Mouse (Mus musculus) MEL (cell line): Measurements from ENCODE around the gene Ankub1.

ENCODE experiments used
- BHLHE40 ChIP-seq: IDR thresholded peaks from 2 replicates; pipeline ENCODE4 v1.6.1; 2012; ENCODE audit warnings: low read depth, mild to moderate bottlenecking, inconsistent platforms, low read length, improper control_type of control experiment, borderline replicate concordance
- CTCF ChIP-seq, 3 experiments: IDR thresholded peaks in 2 of 3; conservative IDR thresholded peaks in 1 of 3; 2 replicates each; pipeline ENCODE4 v1.5.1; 2011 to 2012; ENCODE audit warnings: low read length in 3 of 3, low read depth in 2 of 3, mild to moderate bottlenecking in 2 of 3, improper control_type of control experiment in 1 of 3, inconsistent platforms in 1 of 3, mixed read lengths in 1 of 3, moderate library complexity in 1 of 3; ENCODE audit not compliant: control insufficient read depth in 1 of 3, insufficient read depth in 1 of 3, poor library complexity in 1 of 3, severe bottlenecking in 1 of 3
- ELF1 ChIP-seq: IDR thresholded peaks from 2 replicates; pipeline ENCODE4 v1.6.1; 2014; ENCODE audit warnings: low read depth, mild to moderate bottlenecking, inconsistent platforms, low read length, improper control_type of control experiment, moderate library complexity
- GATA1 ChIP-seq: IDR thresholded peaks from 2 replicates; pipeline ENCODE4 v1.6.1; 2011; ENCODE audit warnings: low read depth, low read length, improper control_type of control experiment
- POLR2A ChIP-seq, 2 experiments: IDR thresholded peaks; 2 replicates each; pipeline ENCODE4 v1.6.1; 2011 to 2012; ENCODE audit warnings: low read length in 2 of 2, mild to moderate bottlenecking in 2 of 2, control low read depth in 1 of 2, improper control_type of control experiment in 1 of 2, low read depth in 1 of 2, moderate library complexity in 1 of 2; ENCODE audit not compliant: control insufficient read depth in 1 of 2, insufficient read depth in 1 of 2, poor library complexity in 1 of 2
- RAD21 ChIP-seq: IDR thresholded peaks from 2 replicates; pipeline ENCODE4 v1.6.1; 2011; ENCODE audit warnings: mild to moderate bottlenecking, low read depth, low read length, improper control_type of control experiment
- TAL1 ChIP-seq: IDR thresholded peaks from 2 replicates; pipeline ENCODE4 v1.6.1; 2012; ENCODE audit warnings: mild to moderate bottlenecking, inconsistent platforms, low read length, moderate library complexity, mixed read lengths
- USF1 ChIP-seq: IDR thresholded peaks from 2 replicates; pipeline ENCODE4 v1.6.1; 2014; ENCODE audit warnings: low read depth, mild to moderate bottlenecking, inconsistent platforms, low read length, improper control_type of control experiment, moderate library complexity
- USF2 ChIP-seq, 2 experiments: IDR thresholded peaks; 2 replicates each; pipeline ENCODE4 v1.6.1; 2011 to 2012; ENCODE audit warnings: improper control_type of control experiment in 2 of 2, low read length in 2 of 2, borderline replicate concordance in 1 of 2, inconsistent platforms in 1 of 2, low read depth in 1 of 2, mild to moderate bottlenecking in 1 of 2; ENCODE audit not compliant: insufficient read depth in 1 of 2
- ZC3H11A ChIP-seq: IDR thresholded peaks from 2 replicates; pipeline ENCODE4 v1.6.1; 2012; ENCODE audit warnings: low read depth, mild to moderate bottlenecking, inconsistent platforms, low read length, improper control_type of control experiment

GRCm38 (mm10) chr3:57664682-57665081, 27.9 kb downstream of the Ankub1 start:
- TF ChIP-seq TAL1 (no peak), CTCF (IDR thresholded peaks at IDR 0.05 in 2 of 3, conservative IDR thresholded peaks at IDR 0.05 in 1 of 3; ENCODE audit: control insufficient read depth in 1 of 3, insufficient read depth in 1 of 3, low read depth in 2 of 3, low read length in 3 of 3, poor library complexity in 1 of 3, severe bottlenecking in 1 of 3) (no peak), USF1 (no peak), USF2 (IDR thresholded peaks at IDR 0.05; ENCODE audit: borderline replicate concordance in 1 of 2, insufficient read depth in 1 of 2, low read depth in 1 of 2, low read length in 2 of 2) (no peak), ZC3H11A (no peak), POLR2A (IDR thresholded peaks at IDR 0.05; ENCODE audit: control insufficient read depth in 1 of 2, insufficient read depth in 1 of 2, low read depth in 1 of 2, low read length in 2 of 2, poor library complexity in 1 of 2) (no peak), GATA1 (no peak), RAD21 (no peak), BHLHE40 (no peak), ELF1 (no peak)
